Mouse (Mus musculus) hindbrain, embryonic 15.5 days (tissue): ENCODE data around the gene Tubgcp2. TPM values are rescaled to one million over a fixed set of nuclear protein-coding genes. Genes with fewer than 3 reads are reported as not detected.

Experiments
- ATAC-seq: fragments of 200-750 bp; cut with Nextera tagmentation; 2 replicates; pipeline ENCODE4 v1.8.0; 2017; ENCODE audit warnings: low read depth, moderate number of reproducible peaks, moderate TSS enrichment; ENCODE audit not compliant: low FRiP score
- H3K27ac ChIP-seq: fragments of 300-500 bp; sonication (generic); replicated peaks from 2 replicates; pipeline ENCODE4 v1.5.1; 2015; ENCODE audit warnings: mild to moderate bottlenecking, inconsistent platforms
- H3K27me3 ChIP-seq: fragments of 300-500 bp; sonication (generic); 2 replicates; pipeline ENCODE4 v1.6.1; 2015; ENCODE audit warnings: control low read depth, inconsistent platforms
- H3K36me3 ChIP-seq: fragments of 300-500 bp; sonication (generic); 2 replicates; pipeline ENCODE4 v1.6.1; 2015; ENCODE audit warnings: control low read depth, inconsistent platforms
- H3K4me1 ChIP-seq: fragments of 300-500 bp; sonication (generic); replicated peaks from 2 replicates; pipeline ENCODE4 v1.6.1; 2015; ENCODE audit warnings: control low read depth, inconsistent platforms
- H3K4me2 ChIP-seq: fragments of 300-500 bp; sonication (generic); 2 replicates; pipeline ENCODE4 v1.6.1; 2015; ENCODE audit warnings: moderate library complexity, mild to moderate bottlenecking, inconsistent platforms
- H3K4me3 ChIP-seq: fragments of 300-500 bp; sonication (generic); 2 replicates; pipeline ENCODE4 v1.5.1; 2015; ENCODE audit warnings: mild to moderate bottlenecking, inconsistent platforms
- H3K9ac ChIP-seq: fragments of 300-500 bp; sonication (generic); 2 replicates; pipeline ENCODE4 v1.6.1; 2015; ENCODE audit warnings: inconsistent platforms
- H3K9me3 ChIP-seq: fragments of 300-500 bp; sonication (generic); 2 replicates; pipeline ENCODE4 v1.6.1; 2016; ENCODE audit warnings: control low read depth, inconsistent platforms
- WGBS: fragments of 180-500 bp; shearing (Covaris S2); methylation state at CpG from one replicate; pipeline ENCODE4 v1.1.7; 2015; 5-methylcytosine and 5-hydroxymethylcytosine counted together
- polyA plus RNA-seq: library from polyadenylated mRNA; unstranded; fragments of >200 nt; fragmentation: Nextera tagmentation; extraction: Ambion mirVana; gene quantifications from 2 replicates; pipeline ENCODE4 v1.2.1, GENCODE M21; 2015

Tubgcp2 gene
- polyA plus RNA-seq, 1 experiment from 2014 or later: 56.6 TPM

DNA sequence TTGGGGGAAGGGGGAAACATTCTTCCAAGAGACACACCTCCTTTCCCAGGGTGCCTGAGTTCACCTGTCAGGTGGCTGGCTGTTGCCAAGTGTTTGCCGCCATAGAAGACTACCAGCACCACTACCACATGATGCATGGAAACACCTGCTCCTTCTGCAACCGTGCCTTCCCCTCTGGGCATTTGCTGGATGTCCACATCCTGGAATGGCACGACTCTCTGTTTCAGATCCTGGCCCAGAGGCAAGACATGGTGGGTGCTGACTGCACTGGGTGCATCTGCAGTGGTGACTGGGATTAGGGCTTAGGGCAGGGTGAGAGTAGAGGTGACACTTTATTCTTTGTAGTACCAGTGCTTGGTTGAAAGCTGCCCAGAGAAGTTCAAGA, 694 bp upstream of the Tubgcp2 start:
- H3K36me3 ChIP-seq: peaks cover 19% of the 10 kb centered on the region
- no peak for ATAC-seq
- H3K4me2 ChIP-seq: peak overlapping the region; percentile 89
- H3K4me1 ChIP-seq: peaks cover 24% of the 10 kb centered on the region
- no peaks in the 10 kb centered on the region for H3K27me3 ChIP-seq
- H3K27ac ChIP-seq: no peak overlapping the region
- H3K4me3 ChIP-seq: peak overlapping the region; percentile 98
- 48% methylated on average over 3 of the region's 3 CpGs for WGBS
- H3K9me3 ChIP-seq: no peaks in the 10 kb centered on the region
- H3K9ac ChIP-seq: peak overlapping the region; percentile 90

DNA sequence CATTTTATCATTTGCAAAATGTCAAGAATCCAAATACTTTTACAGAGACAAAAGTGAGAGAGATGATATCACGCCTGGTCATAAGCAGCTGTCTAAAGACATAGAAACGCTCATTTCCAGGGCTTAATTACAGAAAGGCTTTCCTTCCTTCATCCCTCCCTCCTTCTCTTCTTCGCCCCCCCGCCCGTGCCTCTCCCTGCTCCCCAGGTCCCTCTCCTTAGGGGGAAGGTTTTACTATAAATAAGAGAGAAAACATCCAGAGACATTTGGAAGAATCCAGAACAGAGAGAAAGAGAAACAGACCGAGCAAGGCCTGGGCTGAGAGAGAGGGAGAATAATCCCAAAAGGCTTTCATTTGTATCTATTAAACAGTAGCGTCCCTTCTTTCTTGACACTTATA, 1.0 kb downstream of the Tubgcp2 start:
- H3K4me2 ChIP-seq: peak overlapping the region; percentile 89
- no peaks in the 10 kb centered on the region for H3K27me3 ChIP-seq
- WGBS: 22% methylated on average over 7 of the region's 7 CpGs
- H3K4me1 ChIP-seq: peaks cover 24% of the 10 kb centered on the region
- no peaks in the 10 kb centered on the region for H3K9me3 ChIP-seq
- H3K27ac ChIP-seq: peak overlapping the region; percentile 96; the same call in 1 of the 2 replicates
- peak overlapping the region; percentile 90 for H3K9ac ChIP-seq
- H3K4me3 ChIP-seq: peak overlapping the region; percentile 98
- H3K36me3 ChIP-seq: peaks cover 30% of the 10 kb centered on the region
- ATAC-seq: no peak

DNA sequence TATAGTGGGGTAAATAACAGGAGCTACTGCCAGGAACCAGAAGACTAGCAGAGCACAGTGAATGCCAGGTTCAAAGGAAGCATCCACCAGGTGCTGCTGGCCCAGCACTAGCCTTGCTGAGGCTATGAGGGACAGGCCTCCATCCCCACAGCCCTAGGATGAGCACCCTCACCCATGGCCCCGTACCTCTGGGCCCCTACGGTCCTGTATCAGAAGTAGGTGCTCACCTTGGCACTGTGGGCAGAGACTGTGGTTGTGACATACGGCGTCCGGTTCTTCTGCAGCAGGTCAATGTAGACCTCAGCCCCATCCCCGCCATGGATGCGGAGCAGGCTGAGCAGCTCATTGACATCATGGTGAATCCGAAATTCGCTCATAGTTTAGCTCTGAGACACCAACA, 3.1 kb downstream of the Tubgcp2 start:
- peaks cover 24% of the 10 kb centered on the region for H3K4me1 ChIP-seq
- no peak overlapping the region for H3K9ac ChIP-seq
- H3K27ac ChIP-seq: no peak overlapping the region
- H3K9me3 ChIP-seq: no peaks in the 10 kb centered on the region
- 95% methylated on average over 9 of the region's 9 CpGs for WGBS
- peaks cover 47% of the 10 kb centered on the region for H3K36me3 ChIP-seq
- ATAC-seq: no peak
- no peaks in the 10 kb centered on the region for H3K27me3 ChIP-seq
- H3K4me2 ChIP-seq: no peak overlapping the region
- no peak overlapping the region for H3K4me3 ChIP-seq

DNA sequence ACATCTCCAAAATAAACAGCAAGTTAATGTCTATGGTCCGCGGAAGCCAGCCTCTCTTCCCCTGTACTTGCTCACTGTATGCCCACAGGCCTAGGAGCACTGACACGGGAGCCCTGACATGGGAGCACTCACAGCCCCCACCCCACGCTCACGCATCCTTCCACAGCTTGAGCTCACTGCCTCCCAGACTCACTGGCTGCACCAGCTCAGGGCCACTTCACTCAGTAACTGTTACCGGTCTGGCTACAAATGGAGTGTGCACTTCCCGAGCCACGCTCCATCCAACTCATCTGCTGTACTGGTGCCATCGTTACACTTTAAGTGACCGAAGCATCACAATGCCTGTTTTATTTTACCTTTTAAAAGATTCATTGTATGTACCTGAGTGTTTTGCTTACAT, 4.1 kb downstream of the Tubgcp2 start:
- Histone ChIP-seq H3K9ac (no peak overlapping the region), H3K4me1 (peaks cover 20% of the 10 kb centered on the region), H3K27me3 (no peaks in the 10 kb centered on the region), H3K4me2 (no peak overlapping the region), H3K27ac (no peak overlapping the region), H3K9me3 (no peaks in the 10 kb centered on the region), H3K36me3 (peaks cover 53% of the 10 kb centered on the region), H3K4me3 (no peak overlapping the region)
- WGBS: 97% methylated on average over 10 of the region's 10 CpGs
- no peak for ATAC-seq

DNA sequence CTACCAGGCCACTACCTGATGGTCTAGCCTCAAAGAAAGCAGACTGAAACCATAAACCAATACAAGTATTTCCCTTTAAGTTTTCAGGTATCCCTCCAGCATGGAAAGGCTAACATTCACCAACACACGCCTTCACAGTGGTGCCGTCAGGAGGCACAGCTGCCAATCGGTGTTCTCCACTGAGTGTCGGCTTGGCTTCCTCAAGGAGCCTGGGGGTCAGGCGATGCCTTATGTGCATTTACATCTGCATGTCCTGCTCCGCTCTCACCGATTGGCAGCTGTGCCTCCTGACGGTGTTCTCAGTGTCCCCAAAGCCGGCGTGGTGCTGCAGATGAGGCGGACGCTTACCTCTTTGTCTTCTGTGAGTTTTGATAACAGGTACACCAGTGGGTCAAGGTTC, 4.7 kb downstream of the Tubgcp2 start:
- ATAC-seq: no peak
- H3K4me2 ChIP-seq: no peak overlapping the region
- no peak overlapping the region for H3K4me3 ChIP-seq
- peaks cover 53% of the 10 kb centered on the region for H3K36me3 ChIP-seq
- no peaks in the 10 kb centered on the region for H3K9me3 ChIP-seq
- H3K4me1 ChIP-seq: peaks cover 15% of the 10 kb centered on the region
- H3K27me3 ChIP-seq: no peaks in the 10 kb centered on the region
- WGBS: 95% methylated on average over 12 of the region's 12 CpGs
- no peak overlapping the region for H3K27ac ChIP-seq
- H3K9ac ChIP-seq: no peak overlapping the region

DNA sequence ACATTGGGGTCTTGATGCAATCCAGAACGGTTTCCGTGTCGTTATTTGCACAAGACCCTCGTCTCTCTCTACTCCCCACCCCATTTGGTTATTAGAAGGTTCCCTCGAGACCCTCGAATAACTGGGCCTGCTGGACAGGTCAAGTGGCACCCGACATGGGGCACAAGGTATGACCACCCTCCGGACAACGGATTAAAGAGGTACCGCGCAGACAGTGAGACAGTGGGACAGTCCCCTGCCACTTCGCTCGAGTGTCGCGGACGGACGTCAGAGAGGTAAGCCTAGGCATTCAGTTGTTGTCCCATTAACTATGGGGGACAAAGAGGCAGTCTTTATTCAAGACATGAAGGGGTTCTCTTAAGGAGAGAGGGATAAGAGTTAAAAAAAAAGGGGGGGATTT, 25.1 kb downstream of the Tubgcp2 start:
- Histone ChIP-seq H3K9me3 (no peaks in the 10 kb centered on the region), H3K27ac (no peak overlapping the region), H3K36me3 (peaks cover 23% of the 10 kb centered on the region), H3K9ac (no peak overlapping the region), H3K4me3 (no peak overlapping the region), H3K4me2 (no peak overlapping the region), H3K27me3 (no peaks in the 10 kb centered on the region), H3K4me1 (no peaks in the 10 kb centered on the region)
- WGBS: 97% methylated on average over 17 of the region's 17 CpGs
- no peak for ATAC-seq

DNA sequence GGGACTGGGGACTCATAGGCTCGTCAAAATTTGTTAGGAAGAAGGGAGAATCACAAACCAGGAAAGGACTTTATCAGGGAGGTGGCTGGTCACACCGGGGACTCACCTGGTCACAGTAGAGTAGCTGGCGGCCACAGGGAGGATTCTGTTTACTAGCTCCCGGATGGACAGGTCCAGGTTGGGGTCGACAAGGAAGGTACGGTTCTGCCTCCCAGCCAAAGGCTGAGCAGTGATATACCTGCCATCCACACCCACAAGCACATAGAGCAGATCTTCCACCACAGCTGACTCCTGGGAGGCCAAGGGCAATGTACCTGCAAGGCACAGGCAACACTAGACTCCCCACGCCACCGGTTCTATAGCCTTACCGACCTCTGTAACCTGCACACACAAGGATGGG, 28.7 kb downstream of the Tubgcp2 start:
- 94% methylated on average over 9 of the region's 9 CpGs for WGBS
- Histone ChIP-seq H3K27ac (no peak overlapping the region), H3K9ac (no peak overlapping the region), H3K4me1 (no peaks in the 10 kb centered on the region), H3K4me2 (no peak overlapping the region), H3K36me3 (peaks cover 38% of the 10 kb centered on the region), H3K4me3 (no peak overlapping the region), H3K9me3 (no peaks in the 10 kb centered on the region), H3K27me3 (no peaks in the 10 kb centered on the region)
- no peak for ATAC-seq

DNA sequence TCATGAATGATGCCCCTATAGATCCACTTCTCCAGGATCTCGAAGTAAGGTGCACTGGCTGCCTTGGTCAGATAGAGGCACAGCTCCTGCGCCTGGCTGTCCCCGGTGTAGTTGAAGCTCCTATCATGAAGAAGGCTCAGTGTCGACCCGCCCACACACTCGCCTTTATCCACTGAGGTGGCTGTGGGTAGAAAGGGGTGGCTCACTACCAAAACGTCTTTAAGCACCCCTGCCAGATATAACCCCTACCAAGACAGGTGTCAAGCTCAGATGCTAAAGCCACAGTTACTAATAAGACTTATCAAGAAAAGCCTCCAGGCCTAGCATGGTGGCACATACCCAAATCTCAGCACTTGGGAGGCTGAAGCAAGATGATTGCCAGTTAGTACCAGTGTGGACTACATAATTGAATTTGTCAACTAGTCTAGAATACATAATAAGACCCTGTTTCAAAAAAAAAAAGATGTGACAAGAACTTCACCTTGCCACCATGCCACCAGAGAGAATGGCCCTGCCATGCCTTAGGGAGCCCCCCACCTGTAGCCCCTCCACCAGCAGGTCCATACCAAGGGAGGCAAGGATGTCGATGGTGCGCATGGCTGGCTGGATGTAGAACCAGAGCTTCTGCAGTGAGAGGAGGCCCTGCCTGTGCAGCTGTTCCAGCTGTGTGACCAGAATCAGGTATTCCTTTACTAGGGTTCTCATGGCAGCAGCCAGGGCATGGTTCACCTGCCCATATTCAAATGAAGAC, 29.4 kb downstream of the Tubgcp2 start:
- Histone ChIP-seq H3K4me2 (no peak overlapping the region), H3K4me1 (no peaks in the 10 kb centered on the region), H3K27me3 (no peaks in the 10 kb centered on the region), H3K27ac (no peak overlapping the region), H3K4me3 (no peak overlapping the region), H3K9ac (no peak overlapping the region), H3K9me3 (no peaks in the 10 kb centered on the region), H3K36me3 (peaks cover 42% of the 10 kb centered on the region)
- 93% methylated on average over 9 of the region's 9 CpGs for WGBS
- no peak for ATAC-seq

DNA sequence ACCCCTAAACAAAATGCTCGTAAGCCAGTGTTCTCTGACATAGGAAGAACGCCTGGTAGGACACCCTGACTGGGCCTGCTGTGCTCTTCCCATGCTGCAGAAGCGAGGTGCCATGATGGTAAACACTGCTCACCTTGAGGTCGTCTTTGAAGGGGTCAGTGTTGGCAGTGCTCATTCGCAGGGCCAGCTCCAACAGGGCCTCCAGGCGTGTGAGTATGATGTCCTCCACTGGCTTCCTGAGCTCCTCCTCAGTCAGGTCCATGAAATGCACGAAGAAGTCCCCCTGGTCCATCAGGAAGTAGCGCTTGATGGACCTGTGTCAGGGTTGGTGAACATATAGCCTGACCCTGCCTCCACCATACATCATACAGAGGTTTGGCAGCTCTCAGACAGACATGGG, 31.8 kb downstream of the Tubgcp2 start:
- WGBS: 94% methylated on average over 8 of the region's 8 CpGs
- H3K9ac ChIP-seq: no peak overlapping the region
- ATAC-seq: no peak
- no peak overlapping the region for H3K4me2 ChIP-seq
- H3K9me3 ChIP-seq: no peaks in the 10 kb centered on the region
- no peak overlapping the region for H3K27ac ChIP-seq
- H3K4me1 ChIP-seq: no peaks in the 10 kb centered on the region
- H3K27me3 ChIP-seq: no peaks in the 10 kb centered on the region
- H3K4me3 ChIP-seq: no peak overlapping the region
- peaks cover 52% of the 10 kb centered on the region for H3K36me3 ChIP-seq

DNA sequence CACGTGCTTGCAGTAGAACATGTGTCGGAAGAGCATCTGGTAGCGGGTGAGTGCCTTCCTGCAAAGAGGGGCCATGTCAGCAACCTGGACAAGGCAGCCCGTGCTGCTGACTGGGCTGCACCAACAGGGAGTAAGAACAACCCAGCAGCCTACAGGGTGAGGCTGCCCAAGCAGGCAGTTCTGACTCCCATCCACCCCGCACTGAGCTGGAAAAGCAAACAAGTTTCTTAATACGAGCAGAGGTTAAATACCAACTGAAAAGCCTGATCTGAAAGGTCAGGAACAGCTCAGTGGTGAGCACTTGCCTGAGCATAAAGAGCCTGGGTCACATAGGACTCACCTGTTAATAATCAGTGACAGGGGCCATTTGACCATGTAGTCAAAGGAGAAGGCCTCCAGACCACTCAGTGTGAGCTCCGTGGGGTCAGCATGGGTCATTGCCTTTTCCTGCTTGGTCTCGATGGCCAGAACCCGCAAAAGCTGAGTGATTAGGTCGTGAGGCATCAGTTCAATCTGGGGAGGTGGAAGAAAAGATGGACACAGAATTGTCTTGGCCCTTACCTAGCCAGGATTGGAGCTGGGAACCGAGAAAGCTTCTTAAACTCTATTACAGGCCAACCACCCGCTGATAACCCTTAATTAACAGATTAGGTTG, 35.3 kb downstream of the Tubgcp2 start:
- Histone ChIP-seq H3K4me3 (no peak overlapping the region), H3K27ac (no peak overlapping the region), H3K9me3 (no peaks in the 10 kb centered on the region), H3K27me3 (no peaks in the 10 kb centered on the region), H3K9ac (no peak overlapping the region), H3K4me2 (no peak overlapping the region), H3K36me3 (peaks cover 78% of the 10 kb centered on the region), H3K4me1 (no peaks in the 10 kb centered on the region)
- ATAC-seq: no peak
- WGBS: 69% methylated on average over 12 of the region's 12 CpGs

DNA sequence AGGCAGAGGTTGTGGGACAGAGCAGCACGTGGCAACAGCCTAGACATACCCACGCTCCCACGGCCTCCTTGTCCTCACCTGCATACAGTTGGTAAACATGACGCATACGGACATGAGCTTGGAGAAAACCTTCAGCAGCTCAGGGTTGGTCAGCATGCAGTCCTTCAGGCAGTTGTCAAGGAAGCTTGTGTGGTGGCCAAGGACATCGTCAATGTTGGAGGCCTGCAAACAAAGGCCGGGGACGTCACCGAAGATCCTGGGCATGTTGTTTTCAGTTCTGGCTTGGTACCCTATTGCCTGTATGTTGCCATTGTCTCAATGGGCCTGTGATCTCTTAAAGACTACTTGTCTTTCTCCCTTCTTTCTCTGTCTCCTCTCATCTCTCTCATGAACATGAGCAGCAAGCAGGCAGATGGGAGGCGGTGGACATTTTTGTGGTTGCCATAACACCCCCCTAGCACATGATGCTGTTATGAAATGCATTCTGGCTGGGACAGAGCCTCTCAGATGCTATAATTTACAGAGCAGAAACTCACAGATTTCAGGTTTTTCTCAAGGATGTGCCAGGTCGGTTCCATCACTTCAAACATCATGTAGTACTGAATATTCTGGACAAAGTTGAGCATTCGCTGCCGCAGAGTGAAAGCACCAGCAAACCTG, 37.6 kb downstream of the Tubgcp2 start:
- no peak for ATAC-seq
- Histone ChIP-seq H3K9ac (no peak overlapping the region), H3K27ac (no peak overlapping the region), H3K27me3 (no peaks in the 10 kb centered on the region), H3K36me3 (peaks cover 66% of the 10 kb centered on the region), H3K4me3 (no peak overlapping the region), H3K9me3 (no peaks in the 10 kb centered on the region), H3K4me1 (no peaks in the 10 kb centered on the region), H3K4me2 (no peak overlapping the region)
- WGBS: 94% methylated on average over 13 of the region's 13 CpGs

DNA sequence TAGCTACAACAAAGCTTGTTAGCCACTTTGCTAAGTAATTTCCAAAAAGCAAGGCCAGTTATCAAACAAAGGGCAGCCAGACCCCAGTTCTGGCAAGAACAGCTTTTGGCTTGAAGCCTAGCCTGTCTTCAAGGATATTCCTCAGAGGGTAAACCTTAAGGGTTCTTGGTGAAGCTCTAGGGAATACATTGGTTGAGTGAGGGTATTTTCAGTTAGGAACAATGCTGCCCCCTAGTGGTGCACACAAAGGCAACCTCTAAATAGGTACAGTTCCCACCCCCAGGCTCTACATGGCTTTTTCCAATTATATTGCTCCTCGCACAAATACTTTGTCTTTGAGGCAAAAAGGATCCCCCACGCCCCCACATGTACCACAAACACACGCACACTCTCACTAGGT, 41.8 kb downstream of the Tubgcp2 start:
- Histone ChIP-seq H3K27ac (no peak overlapping the region), H3K9me3 (no peaks in the 10 kb centered on the region), H3K4me1 (no peaks in the 10 kb centered on the region), H3K4me3 (no peak overlapping the region), H3K36me3 (peaks cover 44% of the 10 kb centered on the region), H3K4me2 (no peak overlapping the region), H3K27me3 (no peaks in the 10 kb centered on the region), H3K9ac (no peak overlapping the region)
- WGBS: 40% methylated on average over 3 of the region's 3 CpGs
- no peak for ATAC-seq
